Mouse (Mus musculus) hindbrain, embryonic 10.5 days (tissue): ENCODE measurements around the gene Il17c. TPM values are rescaled to one million over a fixed set of nuclear protein-coding genes. Genes with fewer than 3 reads are reported as not detected.

Experiments
- DNase-seq: peaks from one replicate; pipeline ENCODE4 v3.0.0-alpha.2; 2017; ENCODE audit warnings: low spot score
- H3K27ac ChIP-seq: fragments of 300-500 bp; sonication (generic); 2 replicates; pipeline ENCODE4 v1.5.1; 2016; ENCODE audit warnings: mild to moderate bottlenecking, moderate library complexity
- H3K27me3 ChIP-seq: fragments of 300-500 bp; sonication (generic); 2 replicates; pipeline ENCODE4 v1.6.1; 2016; ENCODE audit warnings: mild to moderate bottlenecking; ENCODE audit not compliant: poor library complexity, insufficient read depth, severe bottlenecking
- H3K36me3 ChIP-seq: fragments of 300-500 bp; sonication (generic); 2 replicates; pipeline ENCODE4 v1.6.1; 2016; ENCODE audit warnings: mild to moderate bottlenecking, moderate library complexity
- H3K4me1 ChIP-seq: fragments of 300-500 bp; sonication (generic); replicated peaks from 2 replicates; pipeline ENCODE4 v1.6.1; 2016; ENCODE audit warnings: mild to moderate bottlenecking
- H3K4me3 ChIP-seq: fragments of 300-500 bp; sonication (generic); 2 replicates; pipeline ENCODE4 v1.5.1; 2016; ENCODE audit warnings: mild to moderate bottlenecking, moderate library complexity
- H3K9me3 ChIP-seq: fragments of 300-500 bp; sonication (generic); 2 replicates; pipeline ENCODE4 v1.6.1; 2016; ENCODE audit warnings: mild to moderate bottlenecking, moderate library complexity
- WGBS: fragments of 180-500 bp; shearing (Covaris S2); methylation state at CpG from one replicate; pipeline ENCODE4 v1.1.7; 2016; 5-methylcytosine and 5-hydroxymethylcytosine counted together
- polyA plus RNA-seq: library from polyadenylated mRNA; unstranded; fragments of >200 nt; fragmentation: Nextera tagmentation; extraction: Ambion mirVana; gene quantifications from 2 replicates; pipeline ENCODE4 v1.2.1, GENCODE M21; 2016

Il17c gene
- not detected in 2 replicates for polyA plus RNA-seq

DNA sequence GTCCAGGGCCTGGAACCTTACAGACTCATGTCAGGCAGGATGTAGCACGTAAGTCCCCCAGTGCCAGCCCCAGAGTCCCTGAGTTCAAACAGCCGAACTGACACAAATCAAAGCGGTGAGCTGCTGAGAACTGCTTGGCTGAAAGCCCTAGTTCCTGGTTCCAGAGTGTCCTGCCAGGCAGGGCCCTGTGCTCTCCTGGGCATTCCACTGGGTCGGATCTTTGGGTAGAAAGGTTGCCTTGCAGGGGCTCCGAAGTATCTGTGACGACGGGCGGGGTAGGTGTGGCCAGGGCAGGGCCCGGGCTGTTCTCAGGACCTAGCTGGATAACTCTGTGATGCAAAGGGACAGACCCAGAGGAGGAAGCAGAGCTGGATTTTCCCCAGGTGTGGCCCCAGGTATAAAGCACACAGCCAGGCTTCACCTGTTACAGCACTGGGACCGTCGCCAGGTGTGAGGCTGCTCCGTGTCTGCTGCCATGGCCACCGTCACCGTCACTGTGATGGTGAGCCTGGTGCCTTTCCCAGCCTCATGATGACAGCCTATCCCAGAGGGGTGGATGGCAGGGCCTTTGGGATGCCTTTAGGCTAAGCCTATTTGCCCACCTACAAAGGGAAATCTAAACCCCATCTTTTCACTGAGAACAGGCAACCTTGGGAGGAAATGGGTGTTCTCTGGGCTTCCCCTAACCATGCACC, at the start of gene Il17c:
Gene Il17c, plus strand, starts transcription at position 645 of the 695 bp plus-strand sequence.
- no peaks in the 10 kb centered on the region for H3K27me3 ChIP-seq
- H3K36me3 ChIP-seq: peaks cover 31% of the 10 kb centered on the region
- H3K9me3 ChIP-seq: no peaks in the 10 kb centered on the region
- 86% methylated on average over 14 of the region's 14 CpGs for WGBS
- H3K4me3 ChIP-seq: no peak within 1 kb of the TSS
- no peak within 1 kb of the TSS for H3K27ac ChIP-seq
- H3K4me1 ChIP-seq: no peaks in the 10 kb centered on the region
- DNase-seq: no peak

- H3K9me3 ChIP-seq: no peaks in the 10 kb centered on the region
- WGBS: 87% methylated on average over 7 of the region's 7 CpGs
- H3K4me3 ChIP-seq: peak overlapping the region; percentile 87
- H3K36me3 ChIP-seq: peaks cover 24% of the 10 kb centered on the region
- H3K27me3 ChIP-seq: no peaks in the 10 kb centered on the region
- DNase-seq: no peak
- H3K27ac ChIP-seq: no peak overlapping the region
- H3K4me1 ChIP-seq: peaks cover 22% of the 10 kb centered on the region
These were observed 46.5 kb upstream of the Il17c start for GRCm38 (mm10) chr8:122375320-122375719.

- peaks cover 22% of the 10 kb centered on the region for H3K4me1 ChIP-seq
- no peaks in the 10 kb centered on the region for H3K27me3 ChIP-seq
- WGBS: 34% methylated on average over 13 of the region's 13 CpGs
- no peaks in the 10 kb centered on the region for H3K9me3 ChIP-seq
- peak overlapping the region; percentile 95 for H3K27ac ChIP-seq
- H3K36me3 ChIP-seq: peaks cover 30% of the 10 kb centered on the region
- H3K4me3 ChIP-seq: peak overlapping the region; percentile 87
- no peak for DNase-seq
These were observed 46.0 kb upstream of the Il17c start for GRCm38 (mm10) chr8:122375751-122376364.

DNA sequence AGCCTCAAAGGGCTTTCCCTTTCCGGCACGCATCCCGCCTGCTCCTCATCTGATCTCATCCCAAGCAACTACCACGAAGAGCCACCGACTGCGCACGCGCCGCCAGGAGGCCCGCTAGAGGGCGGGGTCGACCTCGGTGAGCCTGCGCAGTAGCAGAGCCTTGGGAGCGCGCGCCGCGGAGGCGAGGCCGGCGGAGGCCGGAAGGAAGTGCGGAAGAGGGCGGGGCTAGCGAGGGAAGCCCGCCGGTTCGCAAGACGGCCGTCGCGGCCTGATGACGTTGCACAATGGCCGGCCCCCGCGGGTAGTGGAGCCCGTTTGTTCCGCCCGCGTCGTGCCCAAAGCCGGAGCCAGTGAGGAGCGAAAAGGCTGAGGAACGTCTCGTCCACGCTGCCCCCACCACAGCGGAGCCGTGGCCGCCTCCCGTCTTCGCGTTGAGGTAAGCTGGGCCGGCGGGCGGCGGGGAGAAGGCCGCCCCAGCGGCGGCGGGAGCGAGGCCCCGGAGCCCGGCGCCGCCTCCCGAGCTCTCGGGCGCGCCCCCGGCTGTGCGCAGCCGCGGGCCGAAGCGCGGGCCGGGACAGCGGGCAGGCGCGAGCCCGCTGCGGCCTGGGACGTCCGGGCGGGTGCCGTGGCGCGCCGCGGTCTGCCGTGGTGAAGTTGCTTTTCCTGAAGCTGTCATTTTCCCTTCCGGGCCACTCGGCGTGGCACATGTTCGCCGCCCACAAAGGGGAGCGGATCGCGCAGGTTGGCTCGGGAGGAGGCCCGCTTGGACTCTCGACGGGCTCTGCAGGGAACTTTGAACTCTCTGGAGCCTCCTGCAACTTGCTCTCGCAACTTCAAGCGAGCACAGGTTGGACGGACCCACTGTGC, 45.2 kb upstream of the Il17c start, which contains the start of gene Zc3h18:
Gene Zc3h18, plus strand, starts transcription at position 245 of the 867 bp plus-strand sequence.
- H3K4me3 ChIP-seq: peak within 1 kb of the TSS; percentile 87
- under 1% methylated on average over 107 of the region's 107 CpGs for WGBS
- peak within 1 kb of the TSS; percentile 95 for H3K27ac ChIP-seq
- DNase-seq: peak; percentile 99
- peaks cover 37% of the 10 kb centered on the region for H3K36me3 ChIP-seq
- H3K27me3 ChIP-seq: no peaks in the 10 kb centered on the region
- peaks cover 22% of the 10 kb centered on the region for H3K4me1 ChIP-seq
- H3K9me3 ChIP-seq: no peaks in the 10 kb centered on the region

DNA sequence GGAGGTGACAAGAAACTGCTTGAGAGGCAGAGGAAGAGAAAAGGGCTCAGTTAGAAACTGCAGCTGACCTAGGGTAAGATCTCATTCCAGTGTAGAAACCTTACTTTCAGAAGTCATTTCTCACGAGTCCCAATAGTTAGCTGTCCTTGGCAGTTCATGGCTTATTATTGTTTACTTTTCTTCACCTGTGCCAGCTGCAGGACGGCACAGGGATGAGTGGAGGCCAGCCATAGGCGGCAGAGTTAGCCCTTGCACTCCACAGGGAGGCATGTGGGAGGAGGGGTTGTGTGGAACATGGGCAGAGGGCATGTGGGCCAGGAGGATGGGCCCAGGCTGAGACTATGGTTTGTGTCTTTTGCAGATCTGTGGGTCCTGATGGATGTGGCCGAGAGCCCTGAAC, 38.8 kb upstream of the Il17c start:
- no peak overlapping the region for H3K27ac ChIP-seq
- WGBS: 85% methylated on average over 4 of the region's 4 CpGs
- DNase-seq: no peak
- H3K36me3 ChIP-seq: peaks cover 96% of the 10 kb centered on the region
- H3K4me3 ChIP-seq: no peak overlapping the region
- peaks cover 4% of the 10 kb centered on the region for H3K4me1 ChIP-seq
- H3K9me3 ChIP-seq: no peaks in the 10 kb centered on the region
- no peaks in the 10 kb centered on the region for H3K27me3 ChIP-seq

- Histone ChIP-seq H3K4me3 (no peak overlapping the region), H3K27me3 (no peaks in the 10 kb centered on the region), H3K4me1 (no peaks in the 10 kb centered on the region), H3K27ac (no peak overlapping the region), H3K36me3 (peaks cover 98% of the 10 kb centered on the region), H3K9me3 (peaks cover 6% of the 10 kb centered on the region; the same call in 1 of the 2 replicates)
- 86% methylated on average over 3 of the region's 3 CpGs for WGBS
- no peak for DNase-seq
These were observed 32.5 kb upstream of the Il17c start for GRCm38 (mm10) chr8:122389357-122389756.

DNA sequence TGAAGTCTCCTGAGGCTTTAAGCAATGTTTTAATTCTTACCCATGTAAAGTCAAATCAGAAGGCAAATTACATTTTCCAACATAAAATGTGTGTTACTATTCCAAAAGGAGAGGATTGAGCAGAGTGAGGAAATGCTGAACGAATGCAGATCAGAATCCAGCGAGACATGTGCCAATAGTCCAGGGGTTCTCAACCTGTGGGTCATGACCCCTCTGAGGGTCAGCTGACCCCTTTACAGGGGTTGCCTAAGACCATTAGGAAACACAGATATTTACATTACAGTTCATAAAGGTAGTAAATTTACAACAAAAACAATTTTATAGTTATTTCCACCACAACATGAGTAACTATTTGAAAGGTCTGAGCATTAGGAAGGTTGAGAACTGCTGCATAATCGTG, 31.1 kb upstream of the Il17c start:
- no peak for DNase-seq
- Histone ChIP-seq H3K4me3 (no peak overlapping the region), H3K27ac (no peak overlapping the region), H3K27me3 (no peaks in the 10 kb centered on the region), H3K9me3 (peaks cover 6% of the 10 kb centered on the region; the same call in 1 of the 2 replicates), H3K4me1 (no peaks in the 10 kb centered on the region), H3K36me3 (peaks cover 97% of the 10 kb centered on the region)
- 95% methylated on average over 3 of the region's 3 CpGs for WGBS

DNA sequence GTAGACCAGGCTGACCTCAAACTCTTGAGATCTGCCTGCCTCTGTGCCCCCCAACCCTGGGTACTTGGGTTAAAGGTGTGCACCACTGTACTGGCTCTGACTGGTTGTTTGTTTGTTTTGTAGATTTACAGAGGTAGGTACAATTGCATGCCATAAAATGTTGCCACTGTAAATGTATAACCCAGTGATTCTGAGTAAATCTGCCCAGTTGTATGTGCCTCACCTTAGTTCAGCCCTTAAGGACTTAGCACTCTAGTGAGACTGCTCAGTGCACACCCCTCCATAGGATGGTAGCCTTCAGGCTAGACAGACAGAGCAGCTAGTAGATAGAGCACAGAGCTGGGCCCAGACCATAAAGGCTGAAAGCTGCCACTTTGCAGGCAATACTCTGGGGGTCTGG, 28.1 kb upstream of the Il17c start:
- peaks cover 5% of the 10 kb centered on the region; the same call in 1 of the 2 replicates for H3K9me3 ChIP-seq
- DNase-seq: no peak
- no peaks in the 10 kb centered on the region for H3K27me3 ChIP-seq
- H3K36me3 ChIP-seq: peaks cover 97% of the 10 kb centered on the region
- no peak overlapping the region for H3K4me3 ChIP-seq
- H3K27ac ChIP-seq: no peak overlapping the region
- H3K4me1 ChIP-seq: no peaks in the 10 kb centered on the region

GRCm38 (mm10) chr8:122395291-122395690, 26.5 kb upstream of the Il17c start:
- Histone ChIP-seq H3K27me3 (no peaks in the 10 kb centered on the region), H3K36me3 (peaks cover 97% of the 10 kb centered on the region), H3K27ac (no peak overlapping the region), H3K4me3 (no peak overlapping the region), H3K9me3 (no peaks in the 10 kb centered on the region), H3K4me1 (no peaks in the 10 kb centered on the region)
- 89% methylated on average over 6 of the region's 6 CpGs for WGBS
- DNase-seq: no peak

DNA sequence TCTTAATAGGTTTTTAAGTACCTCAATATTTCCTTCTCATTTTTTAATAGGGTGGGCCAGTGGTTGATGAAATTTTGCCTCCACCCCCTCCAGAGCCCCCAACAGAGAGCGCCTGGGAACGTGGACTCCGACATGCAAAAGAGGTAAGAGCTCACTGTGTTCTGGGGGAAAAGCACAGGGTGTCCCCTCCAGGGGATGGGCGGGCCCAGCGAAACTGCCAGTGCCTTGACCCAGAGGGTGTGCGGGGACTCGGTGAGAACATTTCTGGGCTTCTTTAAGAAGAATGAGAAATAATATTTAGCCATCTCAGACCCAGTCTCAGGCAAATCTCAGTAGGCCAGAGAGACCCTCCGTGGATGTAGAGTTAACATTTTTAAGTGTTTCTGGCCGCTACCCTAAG, 23.6 kb upstream of the Il17c start:
- no peak overlapping the region for H3K4me3 ChIP-seq
- H3K36me3 ChIP-seq: peaks cover 99% of the 10 kb centered on the region
- 95% methylated on average over 9 of the region's 9 CpGs for WGBS
- no peaks in the 10 kb centered on the region for H3K4me1 ChIP-seq
- no peak overlapping the region for H3K27ac ChIP-seq
- no peaks in the 10 kb centered on the region for H3K27me3 ChIP-seq
- DNase-seq: no peak
- H3K9me3 ChIP-seq: no peaks in the 10 kb centered on the region

DNA sequence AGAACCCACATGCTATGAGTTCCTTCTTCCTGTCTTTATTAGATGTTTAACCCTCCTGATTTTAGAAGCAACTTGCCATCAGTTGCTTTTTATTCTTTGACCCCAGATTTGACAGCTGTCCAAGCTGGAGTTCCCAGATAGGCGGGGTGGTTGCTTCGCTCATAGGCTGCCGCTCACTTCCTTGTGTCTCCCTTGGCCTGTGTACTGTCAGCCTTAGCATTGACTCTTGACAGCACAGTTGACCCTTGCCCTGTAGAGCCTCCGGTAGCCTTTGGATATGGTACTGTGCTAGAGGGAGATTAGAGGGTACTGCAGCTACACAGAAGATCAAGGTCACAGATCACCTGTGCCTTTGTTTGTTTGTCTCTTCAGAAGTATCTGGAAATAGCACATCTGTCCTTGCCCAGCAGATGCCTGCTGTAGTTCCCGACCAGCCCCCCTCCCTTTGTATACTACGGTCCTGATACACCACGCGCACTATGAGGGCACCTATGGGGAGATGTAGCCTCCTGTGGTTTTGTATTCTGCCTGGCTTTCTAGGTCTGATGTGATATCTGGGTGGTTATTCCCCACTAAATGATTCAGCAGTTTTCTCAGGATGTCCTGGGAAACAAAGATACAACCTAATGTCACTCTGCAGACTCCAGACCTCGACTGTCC, 16.5 kb upstream of the Il17c start:
- no peak overlapping the region for H3K4me3 ChIP-seq
- H3K36me3 ChIP-seq: peaks cover 99% of the 10 kb centered on the region
- no peaks in the 10 kb centered on the region for H3K4me1 ChIP-seq
- H3K9me3 ChIP-seq: no peaks in the 10 kb centered on the region
- WGBS: 93% methylated on average over 9 of the region's 9 CpGs
- DNase-seq: no peak
- H3K27ac ChIP-seq: no peak overlapping the region
- H3K27me3 ChIP-seq: no peaks in the 10 kb centered on the region

DNA sequence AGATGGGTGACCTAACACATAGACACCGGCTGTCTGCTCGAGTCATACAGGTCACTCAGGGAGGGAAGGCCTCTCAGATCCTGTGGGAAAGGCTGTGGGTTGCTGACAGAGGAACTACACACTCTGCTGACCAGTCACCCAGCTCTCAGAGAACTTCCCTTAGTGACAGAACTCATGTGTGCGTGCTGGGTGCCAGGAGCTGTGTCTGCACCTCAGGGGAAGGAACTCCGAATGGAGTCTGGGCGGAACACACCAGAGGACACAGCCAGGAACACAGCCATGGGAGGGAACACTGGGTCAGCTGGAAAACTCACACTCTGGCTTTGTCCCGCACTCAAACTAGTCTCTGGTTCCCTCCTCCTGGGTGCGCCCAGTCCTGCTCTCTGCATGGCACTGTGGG, 14.1 kb upstream of the Il17c start:
- Histone ChIP-seq H3K27ac (no peak overlapping the region), H3K4me3 (no peak overlapping the region), H3K9me3 (no peaks in the 10 kb centered on the region), H3K27me3 (no peaks in the 10 kb centered on the region), H3K36me3 (peaks cover 99% of the 10 kb centered on the region), H3K4me1 (no peaks in the 10 kb centered on the region)
- WGBS: 95% methylated on average over 7 of the region's 7 CpGs
- DNase-seq: no peak
